Comparison of ENCODE assay signal across 10 mouse cellular contexts in the genomic region with DNA sequence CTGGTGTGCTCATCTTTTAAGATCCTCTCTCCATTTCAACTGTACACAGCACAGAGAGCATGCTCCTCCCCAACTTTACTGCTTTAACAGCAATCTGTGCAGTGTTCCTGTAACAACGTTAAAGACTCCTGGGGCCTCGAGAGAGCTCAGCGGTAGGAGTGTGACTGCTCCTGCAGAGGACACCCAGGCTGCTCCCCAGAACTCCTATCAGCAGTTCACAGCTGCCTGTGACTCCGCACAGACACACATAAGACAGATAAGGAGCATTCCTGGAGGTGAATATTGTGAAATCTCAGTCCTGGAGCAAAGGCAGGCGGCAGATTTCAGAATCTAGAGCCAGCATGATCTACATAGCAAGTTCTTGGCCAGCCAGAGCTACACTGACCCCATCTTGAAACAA. TPM values are rescaled to one million over a fixed set of nuclear protein-coding genes. Genes with fewer than 3 reads are reported as not detected.
DNase-seq lines count a peak whose midpoint lies in the region; ATAC-seq and TF ChIP-seq lines count a peak whose summit lies in the region.
"Had no signal": no experiment of that assay in that cellular context is flagged by ENCODE, and none has a peak within 500 bp of the region (broad histone marks: within the 10 kb centered on the region; RNA-seq: fewer than 3 reads in every experiment).

No protein-coding gene starts in this region.

- H3K4me3 ChIP-seq in neural tube, embryonic 13.5 days: no peak overlapping the region
- H3K4me3 ChIP-seq in liver, embryonic 12.5 days: no peak overlapping the region
- no peak overlapping the region for H3K4me3 ChIP-seq in layer of hippocampus, adult 2 months

- H3K27me3 ChIP-seq in neural tube, embryonic 13.5 days: no peaks in the 10 kb centered on the region
- no peaks in the 10 kb centered on the region for H3K27me3 ChIP-seq in liver, embryonic 12.5 days (replicated peaks)

- 87% methylated on average over 5 of the region's 5 CpGs for WGBS in neural tube, embryonic 13.5 days
- 20% methylated on average over 5 of the region's 5 CpGs for WGBS in liver, embryonic 12.5 days (ENCODE audit: insufficient replicate concordance)

- no peaks in the 10 kb centered on the region for H3K4me1 ChIP-seq in neural tube, embryonic 13.5 days (replicated peaks)
- H3K4me1 ChIP-seq in liver, embryonic 12.5 days: peaks cover 11% of the 10 kb centered on the region

- no peak for TF ChIP-seq CTCF in layer of hippocampus, adult 2 months (conservative IDR thresholded peaks at IDR 0.05)

- peak; percentile 43 to 48 for DNase-seq in heart, adult 18-20 months
- DNase-seq in heart, postnatal 14 days: no peak
- DNase-seq in neural tube, embryonic 10.5 days (ENCODE audit: extremely low spot score, low spot score): no peak
- no peak for DNase-seq in thymus, postnatal 36 days
- no peak for DNase-seq in layer of hippocampus, adult 2 months (ENCODE audit: low spot score in 2 of 2)
- DNase-seq in layer of hippocampus, adult 11-12 months (ENCODE audit: low spot score): no peak
- DNase-seq: gastrocnemius, postnatal 14 days; lung, adult 2 months had no signal

- no peak overlapping the region for H3K27ac ChIP-seq in neural tube, embryonic 13.5 days (replicated peaks)
- H3K27ac ChIP-seq in liver, embryonic 12.5 days: no peak overlapping the region
- H3K27ac ChIP-seq in layer of hippocampus, adult 2 months: no peak overlapping the region

- 0 out of 2 replicates have a peak overlapping the region, but pooled peaks have one; percentile 5 for H3K9ac ChIP-seq in neural tube, embryonic 13.5 days
- no peak overlapping the region for H3K9ac ChIP-seq in liver, embryonic 12.5 days

- intact Hi-C loops in heart, postnatal 14 days (cut with DNase I): loop anchor here (5.0 kb wide), 1 partner anchor 752 kb away; no protein-coding TSS in a partner anchor

- H3K9me3 ChIP-seq in neural tube, embryonic 13.5 days: no peaks in the 10 kb centered on the region
- H3K9me3 ChIP-seq in liver, embryonic 12.5 days (replicated peaks): no peaks in the 10 kb centered on the region

- peak; percentile 34; the same call in 1 of the 2 replicates for ATAC-seq in neural tube, embryonic 13.5 days (ENCODE audit: low read depth)
- peak; percentile 88 for ATAC-seq in liver, embryonic 12.5 days

- H3K36me3 ChIP-seq in neural tube, embryonic 13.5 days: peaks cover 57% of the 10 kb centered on the region
- H3K36me3 ChIP-seq in liver, embryonic 12.5 days: peaks cover 71% of the 10 kb centered on the region

- H3K4me2 ChIP-seq in neural tube, embryonic 13.5 days: no peak overlapping the region
- no peak overlapping the region for H3K4me2 ChIP-seq in liver, embryonic 12.5 days

RNA-seq across cellular contexts. Expression of a gene that starts 17.6 kb away (rescaled TPM):
- total RNA-seq in heart, adult 18-20 months (2021): 1 to 10 TPM; 5.5 to 6.0 TPM
- total RNA-seq in heart, postnatal 14 days (2021): 1 to 10 TPM; 6.6 to 7.7 TPM
- 16.9 and 17.2 TPM in 2 replicates for polyA plus RNA-seq in neural tube, embryonic 13.5 days (2015; fragmentation: Nextera tagmentation; extraction: Ambion mirVana)
- polyA plus RNA-seq in liver, embryonic 12.5 days (2016; fragmentation: Nextera tagmentation; extraction: Ambion mirVana): 7.4 and 7.5 TPM in 2 replicates
- 10 to 100 TPM; 11.8 to 13.2 TPM for total RNA-seq in layer of hippocampus, adult 2 months (2021)

RNA-seq across cellular contexts. Expression of a gene that starts 26.7 kb away (rescaled TPM):
- total RNA-seq in heart, adult 18-20 months (2021): 10 to 100 TPM; 65.8 to 66.0 TPM
- total RNA-seq in heart, postnatal 14 days (2021): 10 to 100 TPM; 49.3 to 50.9 TPM
- 52.2 and 58.9 TPM in 2 replicates for polyA plus RNA-seq in neural tube, embryonic 13.5 days (2015; fragmentation: Nextera tagmentation; extraction: Ambion mirVana)
- polyA plus RNA-seq in liver, embryonic 12.5 days (2016; fragmentation: Nextera tagmentation; extraction: Ambion mirVana): 27.7 and 32.7 TPM in 2 replicates
- total RNA-seq in layer of hippocampus, adult 2 months (2021): 10 to 100 TPM; 33.1 to 44.9 TPM

RNA-seq across cellular contexts. Expression of a gene that starts 26.8 kb away (rescaled TPM):
- total RNA-seq in heart, adult 18-20 months (2021): 10 to 100 TPM in 1 of 2 experiments, 1 to 10 TPM in 1; 8.8 to 10.1 TPM
- total RNA-seq in heart, postnatal 14 days (2021): 1 to 10 TPM; 7.1 TPM
- 15.0 and 15.7 TPM in 2 replicates for polyA plus RNA-seq in neural tube, embryonic 13.5 days (2015; fragmentation: Nextera tagmentation; extraction: Ambion mirVana)
- polyA plus RNA-seq in liver, embryonic 12.5 days (2016; fragmentation: Nextera tagmentation; extraction: Ambion mirVana): 23.6 and 23.9 TPM in 2 replicates
- total RNA-seq in layer of hippocampus, adult 2 months (2021): 10 to 100 TPM; 24.0 to 24.9 TPM

Comparison
In these comparisons a context has a peak if more than half of its experiments do, and no peak if none do; other contexts are left out.
1. DNase-seq: peak in heart, adult 18-20 months (2 of 2); none in heart, postnatal 14 days (0 of 2), neural tube, embryonic 10.5 days (single experiment), thymus, postnatal 36 days (0 of 2), layer of hippocampus, adult 2 months (0 of 2) and layer of hippocampus, adult 11-12 months (single experiment).